Comparison of ENCODE assay signal across 11 mouse cellular contexts in the genomic region with DNA sequence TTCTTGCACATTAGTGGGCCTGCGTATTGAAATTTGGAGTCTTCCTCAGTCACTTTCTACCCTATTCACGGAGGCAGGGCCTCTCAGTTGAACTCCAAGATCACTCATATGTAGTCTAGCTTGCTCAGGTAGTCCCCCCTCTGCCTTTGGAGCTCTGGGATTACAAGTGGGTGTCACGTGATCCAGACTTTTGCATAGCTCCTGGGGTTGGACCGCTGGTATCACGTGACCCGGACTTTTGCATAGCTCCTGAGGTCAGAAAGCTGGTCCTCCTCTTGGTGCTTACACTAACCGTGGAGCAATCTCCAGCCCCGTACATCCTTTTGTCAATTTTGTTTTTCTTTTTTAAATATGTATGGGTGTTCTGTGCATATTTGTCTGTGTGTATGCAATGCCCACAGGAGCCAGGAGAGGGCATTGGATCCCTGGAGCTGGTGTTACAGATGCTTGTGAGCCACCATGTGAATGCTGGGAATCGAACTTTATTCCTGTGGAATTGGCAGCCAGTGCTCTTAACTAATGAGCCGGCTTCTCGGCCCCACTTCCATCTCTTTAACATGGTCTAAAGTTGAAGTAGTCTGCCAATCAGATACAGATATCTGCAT.
DNase-seq lines count a peak whose midpoint lies in the region; ATAC-seq and TF ChIP-seq lines count a peak whose summit lies in the region.
"Had no signal": no experiment of that assay in that cellular context is flagged by ENCODE, and none has a peak within 500 bp of the region (broad histone marks: within the 10 kb centered on the region; RNA-seq: fewer than 3 reads in every experiment).

No protein-coding gene starts in this region.

- intact Hi-C loops in heart, adult 2 months (cut with DNase I), result no loop called here

- no peak overlapping the region for H3K4me3 ChIP-seq in heart, adult 2 months
- no peak overlapping the region for H3K4me3 ChIP-seq in heart, embryonic 10.5 days
- no peak overlapping the region for H3K4me3 ChIP-seq in stomach, postnatal 0 days (ENCODE audit: low read depth, low read length)
- no peak overlapping the region for H3K4me3 ChIP-seq in forebrain, embryonic 15.5 days
- H3K4me3 ChIP-seq: liver, embryonic 13.5 days had no signal

- no peak overlapping the region for H3K4me2 ChIP-seq in stomach, postnatal 0 days (replicated peaks; ENCODE audit: low read depth)
- no peak overlapping the region for H3K4me2 ChIP-seq in forebrain, embryonic 15.5 days (replicated peaks)
- H3K4me2 ChIP-seq: liver, embryonic 13.5 days had no signal

- no peaks in the 10 kb centered on the region for H3K27me3 ChIP-seq in heart, adult 2 months (ENCODE audit: control insufficient read depth, insufficient read depth, low read length)
- no peaks in the 10 kb centered on the region for H3K27me3 ChIP-seq in heart, embryonic 10.5 days (ENCODE audit: insufficient read depth, poor library complexity, severe bottlenecking)
- H3K27me3 ChIP-seq in stomach, postnatal 0 days (ENCODE audit: control insufficient read depth, insufficient read depth, low read length), result no peaks in the 10 kb centered on the region
- H3K27me3 ChIP-seq in forebrain, embryonic 15.5 days, result no peaks in the 10 kb centered on the region
- H3K27me3 ChIP-seq: liver, embryonic 13.5 days had no signal

- H3K27ac ChIP-seq in heart, adult 2 months, result no peak overlapping the region
- H3K27ac ChIP-seq in heart, embryonic 10.5 days, result no peak overlapping the region
- H3K27ac ChIP-seq in stomach, postnatal 0 days (replicated peaks), result no peak overlapping the region
- H3K27ac ChIP-seq in forebrain, embryonic 15.5 days (replicated peaks), result no peak overlapping the region
- H3K27ac ChIP-seq: liver, embryonic 13.5 days had no signal

- no peak overlapping the region for H3K9ac ChIP-seq in heart, adult 2 months (ENCODE audit: low read depth, low read length)
- no peak overlapping the region for H3K9ac ChIP-seq in stomach, postnatal 0 days (ENCODE audit: low read length)
- no peak overlapping the region for H3K9ac ChIP-seq in forebrain, embryonic 15.5 days (replicated peaks)
- H3K9ac ChIP-seq: liver, embryonic 13.5 days had no signal

- H3K9me3 ChIP-seq in heart, embryonic 10.5 days, result no peaks in the 10 kb centered on the region
- no peaks in the 10 kb centered on the region for H3K9me3 ChIP-seq in stomach, postnatal 0 days (ENCODE audit: control insufficient read depth, low read length)
- H3K9me3 ChIP-seq in forebrain, embryonic 15.5 days, result no peaks in the 10 kb centered on the region
- H3K9me3 ChIP-seq: liver, embryonic 13.5 days had no signal

- no peak for ATAC-seq in stomach, postnatal 0 days (ENCODE audit: low FRiP score, low TSS enrichment)
- ATAC-seq in forebrain, embryonic 15.5 days (replicated peaks), result no peak

- no peaks in the 10 kb centered on the region for H3K36me3 ChIP-seq in heart, adult 2 months (ENCODE audit: control insufficient read depth, insufficient read depth, low read length)
- no peaks in the 10 kb centered on the region for H3K36me3 ChIP-seq in heart, embryonic 10.5 days
- no peaks in the 10 kb centered on the region for H3K36me3 ChIP-seq in stomach, postnatal 0 days (ENCODE audit: control insufficient read depth, insufficient read depth, low read length)
- no peaks in the 10 kb centered on the region for H3K36me3 ChIP-seq in forebrain, embryonic 15.5 days
- H3K36me3 ChIP-seq: liver, embryonic 13.5 days had no signal

- 85% methylated on average over 11 of the region's 11 CpGs for WGBS in heart, adult 2 months
- WGBS in heart, embryonic 10.5 days, result 88% methylated on average over 11 of the region's 11 CpGs
- 93% methylated on average over 11 of the region's 11 CpGs for WGBS in stomach, postnatal 0 days
- 88% methylated on average over 11 of the region's 11 CpGs for WGBS in forebrain, embryonic 15.5 days

- no peak for DNase-seq in heart, adult 2 months
- no peak for DNase-seq in heart, embryonic 10.5 days (ENCODE audit: low spot score)
- peak; percentile 18 for DNase-seq in lung, postnatal 10 days
- no peak for DNase-seq in lung, postnatal 25 days (ENCODE audit: low spot score)
- peak; percentile 8 for DNase-seq in c-Kit-positive CD71-positive TER-119-positive erythroid progenitor cells, embryonic 14.5 days (ENCODE audit: low spot score)
- DNase-seq in stomach, postnatal 0 days (ENCODE audit: low spot score), result peak; percentile 23
- no peak for DNase-seq in layer of hippocampus, adult 9-10 months (ENCODE audit: low spot score)
- DNase-seq: heart, postnatal 4 days; layer of hippocampus, adult 9-11 months; liver, embryonic 13.5 days had no signal

- TF ChIP-seq POLR2A in heart, adult 2 months (IDR thresholded peaks at IDR 0.05; ENCODE audit: insufficient read depth, low read depth, low read length), result no peak

- H3K4me1 ChIP-seq in heart, adult 2 months (ENCODE audit: control insufficient read depth, insufficient read depth, low read length), result no peaks in the 10 kb centered on the region
- no peaks in the 10 kb centered on the region for H3K4me1 ChIP-seq in heart, embryonic 10.5 days
- no peaks in the 10 kb centered on the region for H3K4me1 ChIP-seq in stomach, postnatal 0 days (replicated peaks; ENCODE audit: control insufficient read depth, insufficient read depth)
- H3K4me1 ChIP-seq in forebrain, embryonic 15.5 days, result no peaks in the 10 kb centered on the region
- H3K4me1 ChIP-seq: liver, embryonic 13.5 days had no signal

- H3K79me2 ChIP-seq in heart, adult 2 months (replicated peaks; ENCODE audit: control insufficient read depth, insufficient read depth, low read length), result no peaks in the 10 kb centered on the region

- no peak for TF ChIP-seq EP300 in heart, adult 2 months (IDR thresholded peaks at IDR 0.05; ENCODE audit: insufficient read depth, low read depth, low read length)
- TF ChIP-seq EP300 in stomach, postnatal 0 days (optimal IDR thresholded peaks at IDR 0.05), result no peak

- TF ChIP-seq CTCF in heart, adult 2 months (IDR thresholded peaks at IDR 0.05), result peak; percentile 52
- peak; percentile 60 for TF ChIP-seq CTCF in stomach, postnatal 0 days (IDR thresholded peaks at IDR 0.05; ENCODE audit: low read depth)

Comparison
In these comparisons a context has a peak if more than half of its experiments do, and no peak if none do; other contexts are left out.
1. DNase-seq: peak in lung, postnatal 10 days (single experiment), c-Kit-positive CD71-positive TER-119-positive erythroid progenitor cells, embryonic 14.5 days (single experiment) and stomach, postnatal 0 days (single experiment); none in heart, adult 2 months (0 of 2), heart, embryonic 10.5 days (single experiment), lung, postnatal 25 days (single experiment) and layer of hippocampus, adult 9-10 months (single experiment).